Mouse (Mus musculus) B cell, adult 67 days (primary cell): ENCODE data around the gene Ufsp2. TPM values are rescaled to one million over a fixed set of nuclear protein-coding genes. Genes with fewer than 3 reads are reported as not detected.

Experiments used
- total RNA-seq, 2 experiments: library from RNA; stranded (reverse); gene quantifications; 4 replicates each; pipeline ENCODE4 v1.2.4; 2023

The Ufsp2 gene
- total RNA-seq: 10 to 100 TPM; 27.1 to 27.3 TPM

DNA sequence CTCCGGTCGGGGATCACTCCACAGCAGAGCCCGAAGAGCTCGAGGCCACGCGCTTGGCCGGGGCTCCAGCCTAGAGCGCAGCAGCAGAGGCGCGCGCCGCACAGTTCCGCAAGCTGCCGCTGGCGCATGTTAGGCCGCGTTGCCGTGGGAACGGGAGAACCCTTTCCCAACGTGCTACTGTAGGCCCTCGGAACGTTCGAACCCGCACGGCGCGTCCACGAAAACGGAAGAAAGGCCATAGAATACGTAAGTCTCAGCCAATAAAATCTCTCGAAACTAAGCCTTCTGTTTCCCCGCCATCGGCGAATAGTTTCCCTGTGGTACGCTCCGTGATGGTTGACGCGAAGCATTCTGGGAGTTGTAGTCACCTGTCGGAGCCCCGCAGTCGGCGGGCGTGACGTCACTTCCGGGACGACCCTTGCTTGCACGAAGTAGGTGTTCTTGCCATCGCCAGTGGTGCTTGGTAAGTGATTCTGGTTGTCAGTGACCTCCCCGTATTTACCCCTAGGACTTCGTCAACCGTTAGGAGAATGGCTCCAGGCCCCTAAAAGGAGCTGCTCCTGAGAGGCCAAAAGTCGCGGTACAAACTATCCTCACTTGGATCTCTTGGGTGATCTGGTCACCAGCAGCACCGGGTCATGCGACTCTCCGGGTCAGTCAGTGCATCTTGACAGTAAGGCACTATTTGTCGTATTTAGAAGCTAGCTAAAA is at the start of gene Ufsp2, which contains the start of gene 1700029J07Rik:
Gene Ufsp2 (plus strand): TSS at position 403 of the 711 bp plus-strand sequence.
Gene 1700029J07Rik (minus strand): TSS at position 127 of the 711 bp plus-strand sequence.

DNA sequence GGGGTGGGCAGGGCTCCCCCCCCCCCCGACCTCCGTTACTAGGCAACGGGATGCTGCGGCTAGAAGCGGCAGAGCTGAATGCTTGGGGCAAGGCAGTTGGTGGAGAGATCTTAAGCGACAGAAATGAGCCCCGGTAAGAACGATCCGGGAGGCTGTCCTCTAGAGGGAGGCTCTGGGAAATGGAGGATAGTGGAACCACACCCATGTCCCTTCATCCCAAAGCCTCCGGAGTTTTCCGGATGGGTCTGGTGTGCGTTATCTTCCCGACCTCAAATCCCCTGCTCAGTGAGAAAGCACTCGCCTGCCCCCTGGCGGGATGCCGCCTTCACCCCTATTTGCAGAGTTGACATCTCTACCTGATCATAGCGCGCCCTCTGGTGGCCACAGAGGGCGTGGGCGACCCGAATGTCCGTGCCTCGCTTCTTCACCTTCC is 40.7 kb upstream of the Ufsp2 start, which contains the start of gene Ccdc110:
Gene Ccdc110 (plus strand): TSS at position 38 of the 433 bp plus-strand sequence.

DNA sequence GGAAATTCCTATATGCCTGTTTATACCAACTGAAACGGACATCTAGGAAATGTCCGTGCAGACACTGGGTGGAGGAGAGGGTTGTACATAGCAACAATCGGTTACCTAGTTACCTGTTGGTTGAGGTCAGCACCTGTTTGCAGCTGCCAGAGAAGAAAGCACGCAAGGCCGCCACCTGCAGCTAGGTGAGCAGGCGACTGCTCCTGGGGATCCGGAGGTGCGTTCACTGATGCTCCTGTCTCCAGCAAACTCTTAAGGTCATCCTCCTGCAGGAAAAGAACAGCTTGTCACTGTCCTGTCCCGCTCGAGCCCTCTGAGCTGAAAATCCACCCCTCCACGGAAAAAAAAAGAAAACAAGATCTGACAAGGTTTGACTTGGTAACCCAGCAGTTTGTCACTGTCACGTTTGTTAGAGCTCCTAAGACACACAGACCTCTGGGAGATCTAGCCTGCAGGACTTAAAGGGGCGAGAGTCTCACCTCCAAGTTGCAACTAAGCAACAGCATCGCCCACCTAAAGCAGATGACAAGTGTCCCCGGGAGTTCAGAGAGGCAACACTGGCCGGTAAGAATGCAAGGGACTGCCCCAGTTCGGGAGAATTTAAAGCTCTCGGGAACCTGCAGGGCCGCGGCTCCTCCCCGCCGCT is 23.9 kb downstream of the Ufsp2 start, which contains the start of gene Lrp2bp:
Gene Lrp2bp (plus strand): TSS at position 166 of the 646 bp plus-strand sequence.

DNA sequence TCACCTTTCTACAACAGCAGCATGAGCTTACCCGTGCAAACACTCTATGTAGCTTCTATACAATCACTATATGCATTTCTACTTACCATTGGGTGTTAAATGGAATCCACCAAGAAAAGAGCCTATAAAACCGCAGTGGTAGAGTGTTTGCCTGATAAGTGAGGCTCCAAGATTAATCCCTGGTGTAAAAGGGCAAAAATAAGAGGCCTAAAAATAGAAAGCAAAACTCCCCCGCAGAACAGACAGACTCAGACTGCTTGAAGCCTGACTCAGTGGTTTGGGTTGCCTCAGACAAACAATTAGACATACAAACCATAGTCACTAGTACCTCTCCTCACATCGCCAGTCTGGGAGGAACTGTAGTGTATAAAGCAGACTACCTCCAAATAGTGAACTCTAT is 30.3 kb downstream of the Ufsp2 start, which contains the start of gene Ankrd37:
Gene Ankrd37 (minus strand): TSS at position 112 of the 400 bp plus-strand sequence.

Other genes with a start within 250 kb of the Ufsp2 start
- gene Pdlim3, start 90.1 kb upstream of the Ufsp2 start, total RNA-seq: 1 to 10 TPM in 1 of 2 experiments, under 1 TPM in 1; 0.32 to 1.6 TPM
- not detected for gene Ccdc110, start 40.9 kb upstream of the Ufsp2 start, total RNA-seq
- gene 1700029J07Rik, start 276 bp upstream of the Ufsp2 start, total RNA-seq: 1 to 10 TPM; 6.9 to 7.4 TPM
- gene Lrp2bp, start 23.8 kb downstream of the Ufsp2 start, total RNA-seq: under 1 TPM; 0.17 to 0.83 TPM
- gene Ankrd37, start 30.2 kb downstream of the Ufsp2 start, total RNA-seq: 10 to 100 TPM; 12.5 to 15.4 TPM
- 10 to 100 TPM; 24.9 to 30.4 TPM for gene Cfap97, start 176.2 kb downstream of the Ufsp2 start, total RNA-seq
- gene Snx25, start 176.6 kb downstream of the Ufsp2 start, total RNA-seq: 10 to 100 TPM; 44.5 to 58.2 TPM
- 10 to 100 TPM; 51.0 to 61.0 TPM for gene Slc25a4, start 235.8 kb downstream of the Ufsp2 start, total RNA-seq